Mouse (Mus musculus): ENCODE results near the gene Kat8. TPM values are rescaled to one million over a fixed set of nuclear protein-coding genes. Genes with fewer than 3 reads are reported as not detected.
"Not testable (repeated sequence)": the region's sequence is repeated elsewhere in the genome, so short reads cannot be mapped to it uniquely, and the experiment has no call there.

Kat8 gene
- total RNA-seq (2021) = 10 to 100 TPM; 13.0 to 13.9 TPM

DNA sequence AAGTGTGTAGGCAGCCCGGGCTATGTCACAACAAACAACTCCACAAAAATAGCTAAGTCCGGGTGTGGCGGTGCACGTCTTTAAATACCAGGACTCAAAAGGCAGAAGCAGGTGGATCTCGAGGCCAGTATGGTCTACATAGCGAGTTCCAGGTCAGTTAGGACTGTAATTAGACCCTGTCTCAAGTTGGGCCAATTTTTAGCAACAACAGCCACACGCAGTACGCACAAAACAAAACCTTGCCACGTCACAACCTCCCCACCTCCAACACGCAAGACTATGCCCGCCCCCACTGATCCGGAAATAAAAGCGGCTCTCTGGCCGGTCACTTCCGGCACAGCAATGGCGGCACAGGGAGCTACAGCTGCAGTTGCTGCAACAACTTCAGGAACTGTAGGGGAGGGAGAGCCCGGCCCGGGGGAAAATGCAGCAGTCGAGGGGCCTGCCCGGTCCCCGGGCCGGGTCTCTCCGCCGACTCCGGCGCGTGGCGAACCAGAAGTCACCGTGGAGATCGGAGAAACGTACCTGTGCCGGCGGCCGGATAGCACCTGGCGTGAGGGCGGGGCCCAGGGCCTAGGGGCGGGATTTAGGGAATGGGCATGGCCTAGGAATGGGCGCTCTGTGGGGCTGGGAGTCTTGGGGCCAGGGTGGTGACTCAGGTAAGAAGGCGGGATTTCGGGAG is at the start of gene Kat8:
Kat8 (plus strand) TSS at position 327 of the 682 bp plus-strand sequence.
- peak; percentile 88 for DNase-seq

DNA sequence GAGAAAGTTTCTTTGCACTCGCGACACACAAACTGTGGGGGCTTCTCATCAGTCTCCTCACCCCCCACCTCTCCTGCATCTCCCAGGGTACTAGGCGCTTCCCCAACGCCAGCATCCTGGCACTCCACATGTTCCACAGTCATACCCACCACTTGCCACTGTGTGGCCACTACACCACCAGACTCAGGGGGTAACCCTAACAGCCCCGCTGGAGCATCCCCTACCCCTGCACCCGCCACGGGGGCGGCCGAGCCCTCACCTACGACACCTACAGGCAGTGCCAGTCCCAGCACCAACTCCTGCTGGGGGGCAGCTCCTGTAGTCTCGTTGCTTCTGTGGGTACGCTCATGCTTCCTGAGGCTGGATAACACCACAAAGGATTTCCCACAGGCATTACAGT is 45.9 kb upstream of the Kat8 start:
- DNase-seq = no peak

DNA sequence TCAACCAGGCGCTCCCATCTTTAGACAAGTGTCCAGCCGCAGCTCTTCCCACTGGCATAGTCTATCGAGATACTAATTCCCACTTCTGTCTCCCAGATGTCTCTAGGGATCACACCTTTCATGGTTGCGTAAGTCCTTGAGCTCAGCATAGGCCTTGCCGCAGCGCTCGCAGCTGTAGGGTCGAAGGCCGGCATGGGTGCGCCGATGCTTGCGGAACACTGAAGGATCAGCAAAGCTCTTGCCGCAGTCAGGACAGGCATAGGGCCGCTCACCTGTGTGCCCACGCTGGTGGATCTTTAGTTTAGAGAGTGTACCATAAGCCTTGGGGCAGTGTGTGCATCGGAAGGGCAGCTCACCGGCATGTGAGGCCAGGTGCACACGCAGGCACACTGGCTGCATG is 44.7 kb upstream of the Kat8 start:
- no peak for DNase-seq

DNA sequence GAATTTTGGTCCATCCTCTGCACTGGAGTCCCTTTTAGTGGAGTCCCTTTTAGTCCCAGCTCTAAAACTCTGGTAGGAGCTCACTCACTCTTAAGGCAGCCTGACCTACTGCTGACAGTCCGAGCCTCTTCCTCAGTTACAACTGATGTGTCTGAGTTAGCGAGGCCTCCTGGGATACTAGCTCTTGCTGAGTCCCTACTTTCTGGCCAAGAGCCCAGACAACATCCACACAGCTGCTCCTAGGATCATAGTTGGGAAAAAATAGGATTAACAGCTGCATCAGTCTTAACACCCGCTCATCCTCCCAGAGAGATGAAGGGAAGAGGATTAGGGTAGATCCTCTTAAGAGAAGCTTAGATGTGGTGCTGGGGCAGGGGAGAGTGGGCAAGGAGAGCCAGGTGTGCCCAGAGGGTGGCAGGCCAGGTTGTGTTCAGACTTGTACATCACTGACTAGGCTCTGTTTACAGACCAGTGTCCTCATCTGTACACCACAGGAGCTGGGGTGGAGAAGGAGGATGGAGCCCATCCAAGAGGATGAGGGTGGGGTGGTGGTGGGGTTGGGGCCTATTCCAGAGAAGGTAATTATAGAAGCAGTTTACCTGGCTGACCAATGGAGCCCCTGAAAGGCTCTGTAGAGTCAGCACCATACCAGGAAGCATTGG is 43.0 kb upstream of the Kat8 start:
- DNase-seq = peak; percentile 60

DNA sequence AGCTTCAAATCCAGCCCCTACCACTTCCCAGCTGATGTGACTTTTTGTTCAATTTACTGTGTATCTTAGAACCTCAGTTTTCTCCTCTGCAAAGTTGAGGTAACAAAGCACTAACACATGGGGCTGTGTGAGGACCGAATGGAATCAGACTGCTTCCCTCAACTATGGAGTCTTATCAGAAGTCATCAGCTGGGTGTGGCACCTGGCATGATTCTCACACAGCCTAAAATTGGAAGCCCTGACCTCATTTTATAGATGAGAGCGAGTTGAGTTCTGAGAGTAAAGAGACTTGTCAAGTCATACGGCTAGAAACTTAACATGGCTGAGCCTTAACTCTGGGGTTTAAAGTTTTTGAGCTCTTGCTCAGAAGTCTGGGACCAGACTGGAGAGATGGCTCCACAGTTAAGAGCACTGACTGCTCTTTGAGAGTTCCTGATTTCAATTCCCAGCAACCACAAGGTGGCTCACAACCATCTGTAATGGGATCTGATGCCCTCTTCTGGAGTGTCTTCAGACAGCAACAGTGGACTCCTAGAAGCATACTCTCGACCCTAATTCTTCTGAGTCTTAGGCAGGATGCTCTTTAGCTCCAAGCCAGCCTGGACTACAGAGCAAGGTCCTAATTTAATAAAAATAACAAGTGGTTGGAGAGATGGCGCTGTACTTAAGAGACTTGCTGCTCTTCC is 42.0 kb upstream of the Kat8 start:
- no peak for DNase-seq

DNA sequence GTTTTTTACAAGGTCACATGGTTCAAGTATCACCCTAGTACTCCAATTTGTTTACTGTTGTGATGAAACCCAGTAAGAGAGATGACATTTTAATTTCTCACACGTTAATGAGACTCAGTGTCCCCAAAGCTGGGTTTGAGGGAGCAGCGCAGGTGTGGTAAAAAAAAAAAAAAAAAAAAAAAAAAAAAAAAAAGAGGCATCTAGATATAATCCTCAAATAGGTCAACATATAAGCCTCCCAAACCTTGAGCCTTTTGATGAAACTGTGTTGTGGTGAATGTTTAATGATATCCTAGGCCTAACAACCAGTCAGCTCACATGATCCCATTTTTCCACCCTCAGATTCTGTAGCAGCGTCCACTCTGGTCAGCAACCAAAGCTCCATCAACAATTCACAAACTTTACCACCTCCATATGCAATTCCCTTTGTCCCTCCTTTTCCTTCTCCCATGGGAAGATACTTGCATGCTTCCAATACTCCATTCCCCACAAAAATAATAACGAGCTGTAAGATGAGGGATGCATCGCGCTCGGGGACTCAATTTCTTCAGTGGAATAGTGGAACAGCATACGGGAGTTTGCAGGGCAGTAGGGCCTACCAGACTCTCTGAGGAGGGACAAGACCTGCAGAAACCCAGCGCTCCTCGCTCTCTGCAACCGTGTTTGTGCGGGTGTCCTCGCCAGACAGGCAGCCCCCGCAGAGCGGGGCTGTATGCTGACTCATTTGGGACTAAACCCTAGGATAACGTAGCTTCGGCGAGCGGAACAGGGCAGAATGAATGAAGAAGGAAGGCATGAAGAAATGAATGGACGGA is 37.3 kb upstream of the Kat8 start:
- no peak for DNase-seq

DNA sequence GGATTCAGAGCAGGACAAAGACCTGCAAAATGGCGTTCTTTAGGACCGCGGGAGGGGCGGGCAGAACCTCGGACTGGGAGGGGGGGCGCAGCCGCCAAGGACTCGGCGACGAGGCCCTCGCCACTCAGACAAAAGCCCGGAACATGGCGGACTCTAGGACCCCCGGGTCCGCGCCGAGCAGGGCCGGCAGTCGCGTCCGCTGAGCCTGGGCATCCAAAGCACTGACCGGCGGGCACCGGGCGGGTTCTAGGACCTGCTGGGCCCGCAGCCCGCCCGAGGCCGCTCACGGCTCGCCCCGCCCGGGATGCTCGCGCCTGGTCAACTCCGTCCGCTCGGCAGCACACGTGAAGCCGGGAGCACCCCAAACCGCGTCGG is 36.7 kb upstream of the Kat8 start:
- DNase-seq = peak; percentile 94

DNA sequence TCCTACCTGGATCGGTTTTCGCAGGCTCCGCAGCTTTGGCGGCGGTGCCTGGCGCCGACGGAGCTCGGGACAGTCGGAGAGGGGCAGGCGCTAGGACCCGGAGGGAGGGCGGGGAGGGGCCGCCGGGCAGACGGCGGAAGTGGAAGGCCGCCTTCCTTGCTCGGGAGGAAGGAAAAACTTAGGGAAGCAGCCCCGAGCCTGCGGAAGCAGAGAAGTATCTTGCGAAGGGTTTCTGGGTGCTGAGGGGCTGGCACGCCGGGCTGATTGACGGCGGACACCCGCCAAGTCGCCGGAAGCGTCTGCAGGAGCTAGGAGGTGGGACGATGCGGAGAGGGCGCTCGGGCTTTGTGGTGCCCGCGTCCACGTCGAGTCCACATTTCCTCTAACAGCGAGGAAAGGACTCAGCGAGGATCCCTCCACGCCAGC is 36.3 kb upstream of the Kat8 start, which contains the start of gene Zfp646:
Zfp646 (plus strand) TSS at position 181 of the 426 bp plus-strand sequence.
- peak; percentile 76 for DNase-seq

DNA sequence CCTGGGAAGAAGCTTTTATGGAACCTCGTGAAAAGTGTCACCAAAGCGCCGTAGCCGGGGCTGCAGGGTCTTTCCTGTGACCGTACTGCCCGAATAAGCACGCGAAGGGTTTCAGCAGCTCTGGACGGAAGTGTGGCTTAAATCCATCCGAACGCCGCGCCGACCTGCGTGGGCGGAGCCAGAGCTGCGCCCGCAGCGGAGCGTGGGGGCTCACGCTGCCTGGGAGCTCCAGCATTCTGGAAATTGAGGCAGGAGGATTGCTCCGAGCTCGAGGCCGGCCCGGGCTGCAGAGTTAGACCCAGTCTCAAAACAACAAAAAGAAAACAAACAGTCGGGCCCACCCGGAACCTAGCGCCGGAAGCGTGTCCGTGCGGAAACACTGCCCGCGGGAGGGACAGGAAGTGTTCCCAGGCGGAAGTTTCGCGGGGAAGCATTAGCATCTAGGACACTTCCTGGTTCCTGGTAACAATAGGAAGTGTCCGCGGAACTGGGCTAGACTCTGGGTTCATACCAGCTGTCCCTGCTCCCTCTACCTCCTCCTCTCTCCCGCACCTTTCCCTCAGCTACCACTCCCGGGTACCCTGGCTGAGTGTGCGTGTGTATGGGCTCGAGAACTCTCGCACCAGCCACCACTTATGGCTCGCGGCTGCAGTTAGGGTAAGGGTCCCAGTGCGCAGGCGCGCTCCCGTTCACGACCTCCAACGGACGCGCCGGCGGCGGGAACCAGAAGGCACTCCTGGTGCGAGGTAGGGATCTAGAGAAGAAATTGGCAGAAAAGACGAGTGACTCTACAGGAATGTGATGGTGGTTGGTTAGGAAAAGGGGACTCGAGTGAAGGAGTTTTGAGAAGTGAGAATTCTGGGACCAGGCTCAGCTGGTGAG is 35.6 kb upstream of the Kat8 start, which contains the start of gene Zfp668:
Zfp668 (minus strand) TSS at position 362 of the 882 bp plus-strand sequence.
- DNase-seq = peak; percentile 93

DNA sequence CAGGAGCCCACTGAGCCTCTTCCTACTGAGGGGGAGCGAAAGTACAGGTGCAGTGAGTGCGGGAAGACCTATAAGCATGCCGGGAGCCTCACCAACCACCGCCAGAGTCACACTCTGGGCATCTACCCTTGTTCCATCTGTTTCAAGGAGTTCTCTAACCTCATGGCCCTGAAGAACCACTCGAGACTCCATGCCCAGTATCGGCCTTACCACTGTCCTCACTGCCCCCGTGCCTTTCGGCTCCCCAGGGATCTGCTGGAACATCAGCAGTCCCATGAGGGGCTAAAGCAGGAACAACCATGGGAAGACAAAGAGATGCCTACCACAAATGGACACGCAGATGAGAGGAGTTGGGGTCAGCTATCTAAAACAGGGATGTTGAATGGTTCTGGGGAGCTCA is 33.0 kb upstream of the Kat8 start:
- no peak for DNase-seq

DNA sequence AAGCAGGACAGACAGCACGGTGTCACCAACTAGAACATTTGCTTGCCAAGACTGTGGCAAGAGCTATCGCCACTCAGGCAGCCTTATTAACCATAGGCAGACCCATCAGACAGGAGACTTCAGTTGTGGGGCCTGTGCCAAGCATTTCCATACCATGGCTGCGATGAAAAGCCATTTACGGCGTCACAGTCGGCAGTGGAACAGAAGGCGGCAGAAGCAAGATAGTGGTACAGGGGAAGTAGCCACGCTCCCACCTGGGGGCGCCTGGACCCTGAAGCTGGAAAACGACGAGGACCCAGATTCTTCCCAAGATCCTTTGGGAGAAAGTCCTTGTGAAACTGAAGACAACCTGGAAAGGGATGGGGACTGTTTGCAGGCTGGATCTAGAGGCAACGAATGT is 31.9 kb upstream of the Kat8 start:
- DNase-seq = no peak

DNA sequence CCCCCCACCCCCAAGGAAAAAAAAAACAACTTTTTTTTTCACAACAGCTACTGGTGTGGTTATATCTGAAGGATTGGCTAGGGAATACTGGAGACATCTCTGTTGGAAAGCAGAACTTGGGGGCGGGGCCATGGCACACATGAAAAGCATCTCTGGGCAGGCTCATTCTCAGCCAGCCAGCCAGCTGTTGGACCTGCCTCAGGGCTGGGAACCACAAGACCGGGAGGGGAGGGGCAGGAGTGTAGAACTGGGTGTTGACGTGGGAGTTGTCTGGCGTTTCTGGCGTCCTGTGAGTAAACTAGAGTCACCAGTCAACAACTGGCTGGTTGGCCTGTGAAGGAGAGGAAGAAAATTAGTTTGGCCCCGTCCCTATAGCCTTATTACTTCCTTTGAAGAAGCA is 26.4 kb upstream of the Kat8 start:
- peak; percentile 73 for DNase-seq

DNA sequence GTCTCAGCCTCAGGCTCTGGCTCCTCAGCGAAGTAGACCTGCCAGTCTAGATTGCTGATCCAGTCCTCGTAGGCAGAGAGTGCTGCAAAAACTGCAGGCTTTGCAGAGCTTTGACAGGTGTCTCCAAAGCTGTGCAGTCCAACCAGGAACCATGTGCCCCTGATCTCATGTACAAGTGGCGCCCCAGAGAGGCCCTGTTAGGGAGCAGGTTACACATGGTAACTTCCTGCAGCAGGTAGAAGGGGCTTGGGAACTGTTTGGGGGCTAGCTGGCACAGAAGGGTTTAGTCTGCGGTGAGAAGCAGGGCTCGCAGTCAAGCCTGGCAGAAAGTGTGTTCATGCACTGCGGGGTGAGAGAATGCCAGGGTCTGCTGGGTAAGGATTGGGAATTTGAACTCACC is 25.8 kb upstream of the Kat8 start:
- DNase-seq = no peak

DNA sequence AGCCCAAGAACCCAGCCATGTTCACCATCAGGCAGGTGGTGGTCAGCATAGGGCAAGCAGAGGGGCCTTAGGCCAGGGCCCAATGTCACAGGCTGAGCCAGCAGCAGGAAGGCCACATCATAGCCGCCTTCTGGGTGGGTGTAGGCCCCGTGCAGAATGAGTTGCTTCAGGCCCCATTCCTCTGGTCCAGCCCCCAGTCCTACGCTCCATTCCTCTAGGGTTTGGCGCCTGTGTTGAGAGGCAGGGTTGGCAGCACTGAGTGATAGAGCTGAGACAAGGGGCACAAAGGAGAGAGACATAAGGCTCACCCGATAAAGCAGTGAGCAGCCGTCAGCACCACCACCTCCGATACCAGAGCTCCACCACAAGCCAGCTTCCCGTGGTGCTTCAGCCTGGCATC is 25.1 kb upstream of the Kat8 start:
- no peak for DNase-seq

DNA sequence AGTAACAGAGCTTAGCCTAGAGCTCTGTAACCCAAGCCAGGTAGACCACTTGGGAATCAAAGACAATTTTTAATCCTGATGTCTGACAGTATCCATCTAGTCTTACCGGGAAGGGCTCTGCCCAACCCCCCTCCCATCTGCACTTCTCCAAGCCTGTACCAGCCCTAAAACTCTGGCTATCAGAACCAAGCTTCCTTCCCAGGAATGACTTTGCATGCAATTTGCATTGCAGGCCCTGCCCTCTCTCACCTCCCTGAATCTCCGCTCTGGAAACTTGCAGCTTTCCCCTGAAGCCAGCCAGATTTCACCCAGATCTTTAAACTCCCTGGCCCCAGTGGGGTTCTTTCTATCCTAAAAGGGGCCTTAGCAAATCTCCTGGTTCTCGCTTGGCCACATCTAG is 24.5 kb upstream of the Kat8 start:
- DNase-seq = no peak

DNA sequence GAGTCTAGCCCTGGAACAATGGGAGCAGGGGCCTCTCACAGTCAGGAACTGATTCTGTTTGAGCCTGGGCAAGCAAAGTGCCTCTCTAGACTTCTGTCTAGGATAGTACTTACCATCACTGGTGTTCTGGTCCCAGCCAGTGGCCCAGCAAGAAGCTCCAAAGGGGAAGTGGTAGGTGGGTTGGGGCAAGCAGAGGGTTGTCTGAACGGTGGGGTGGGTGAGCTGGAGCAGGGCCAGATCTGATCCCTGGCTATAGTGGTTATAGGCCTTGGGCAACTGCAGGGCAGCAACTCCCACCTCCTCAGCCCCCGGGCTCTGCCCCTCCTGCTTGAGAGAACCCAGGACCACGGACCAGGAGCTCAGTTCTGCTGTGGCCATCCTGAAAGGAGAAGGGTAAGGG is 23.5 kb upstream of the Kat8 start:
- no peak for DNase-seq

DNA sequence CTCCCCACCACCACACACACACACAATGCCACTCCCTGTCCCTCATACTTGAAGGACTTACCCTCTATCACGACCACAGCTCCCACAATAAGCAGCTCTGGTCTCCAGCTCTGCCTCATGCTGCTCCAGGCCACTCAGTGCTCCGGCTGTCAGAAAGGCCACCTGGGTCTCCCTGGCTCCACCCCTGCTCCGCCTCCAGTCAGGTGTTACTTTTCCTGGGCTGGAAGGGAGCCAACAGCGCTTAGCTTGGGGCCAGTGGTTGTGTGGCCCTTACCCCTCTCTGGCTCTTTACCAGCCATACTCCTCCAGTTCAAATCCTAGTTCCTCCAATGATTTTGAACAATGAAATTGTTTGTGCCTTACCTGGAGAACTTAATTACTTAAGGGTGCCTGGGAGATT is 21.5 kb upstream of the Kat8 start, which contains the start of gene Prss53:
Prss53 (minus strand) TSS at position 173 of the 400 bp plus-strand sequence.
- no peak for DNase-seq

DNA sequence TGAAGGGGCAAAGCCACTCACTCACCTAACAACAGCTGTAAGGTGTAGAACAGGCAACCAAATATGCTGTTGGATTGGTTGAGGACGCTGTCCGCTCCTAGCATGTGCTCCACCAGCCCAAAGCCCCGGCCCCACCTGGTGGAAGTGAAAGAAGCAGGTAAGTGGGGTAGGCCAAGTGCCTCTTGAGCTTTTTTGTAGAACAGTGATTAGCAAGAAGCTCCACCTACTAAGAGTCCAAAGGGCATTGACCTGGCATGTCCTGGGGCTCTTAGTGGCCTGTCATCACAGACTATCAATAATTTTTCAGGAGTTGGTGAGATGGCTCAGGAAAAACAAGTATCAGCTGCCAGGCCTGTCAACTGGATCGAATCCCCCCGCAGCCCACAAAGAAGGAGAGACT is 17.8 kb upstream of the Kat8 start:
- no peak for DNase-seq

DNA sequence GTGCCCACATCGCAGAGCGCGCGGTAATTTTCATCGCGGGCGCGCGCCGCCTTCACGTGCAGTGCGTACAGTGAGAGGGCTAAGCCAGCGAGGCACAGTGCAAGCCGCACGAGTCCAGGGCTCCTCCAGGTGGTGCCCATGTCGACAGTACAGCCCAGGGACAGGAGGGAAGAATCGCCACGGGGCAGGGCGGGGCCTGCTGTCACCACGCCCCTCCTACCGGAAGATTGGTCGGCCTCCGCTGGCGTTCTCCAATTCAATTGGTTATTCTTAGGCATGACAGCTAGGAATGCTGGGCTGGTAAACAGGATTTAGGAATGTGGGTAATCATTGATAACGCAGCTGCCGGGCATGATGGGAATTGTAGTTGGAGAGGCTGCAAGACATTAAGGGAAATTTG is 16.9 kb upstream of the Kat8 start, which contains the start of the genes Gm21974 and Vkorc1:
Gm21974 (minus strand) TSS at position 13 of the 400 bp plus-strand sequence.
Vkorc1 (minus strand) TSS at position 176 of the 400 bp plus-strand sequence.
- peak; percentile 95 for DNase-seq

DNA sequence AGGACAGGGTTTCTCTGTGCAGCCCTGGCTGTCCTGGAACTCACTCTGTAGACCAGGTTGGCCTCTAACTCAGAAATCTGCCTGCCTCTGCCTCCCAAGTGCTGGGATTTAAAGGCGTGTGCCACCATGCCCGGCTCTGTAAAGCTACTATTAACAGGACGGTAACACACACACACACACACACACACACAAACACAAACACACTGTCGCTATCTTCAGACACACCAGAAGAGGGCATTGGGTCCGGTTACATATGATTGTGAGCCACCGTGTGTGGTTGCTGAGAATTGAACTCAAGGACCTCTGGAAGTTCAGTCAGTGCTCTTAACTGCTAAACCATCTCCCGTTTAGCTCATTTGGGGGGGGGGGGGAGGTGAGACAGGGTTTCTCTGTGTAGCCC is 16.4 kb upstream of the Kat8 start:
- not testable (repeated sequence) for DNase-seq

DNA sequence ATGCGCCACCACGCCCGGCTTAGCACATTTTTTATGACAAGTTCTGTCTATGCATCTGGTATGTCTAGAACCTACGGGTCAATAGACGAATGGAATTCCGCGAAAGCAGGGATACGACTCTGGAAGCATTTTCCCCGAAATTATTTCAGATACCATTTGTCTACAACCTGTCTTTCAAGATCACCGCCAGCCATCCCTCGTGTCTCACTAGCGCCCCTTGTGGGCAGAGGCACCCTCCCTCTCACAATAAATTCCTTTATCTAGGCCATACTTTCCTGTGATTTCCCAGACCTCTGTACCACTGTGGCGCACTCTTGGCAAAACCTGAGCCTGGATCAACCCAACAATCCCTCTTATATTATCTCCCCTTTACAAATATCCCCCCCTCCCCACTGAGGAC is 15.9 kb upstream of the Kat8 start:
- peak; percentile 76 for DNase-seq
